Mouse (Mus musculus) MEL (cell line): ENCODE results near the gene Lmod3. TPM values are rescaled to one million over a fixed set of nuclear protein-coding genes. Genes with fewer than 3 reads are reported as not detected.

Experiments used
- DNase-seq: peaks from one replicate; pipeline ENCODE4 v3.0.0; 2011; ENCODE audit warnings: low read depth, low spot score
- H3K27ac ChIP-seq: 2 replicates; pipeline ENCODE4 v1.5.1; 2012; ENCODE audit warnings: low read depth, mild to moderate bottlenecking, control low read depth, low read length, moderate library complexity; ENCODE audit not compliant: control insufficient read depth
- H3K27me3 ChIP-seq, 2 experiments: fragments of 150-350 bp in 1 of 2; sonication (generic) in 1 of 2; 2 replicates each; pipeline ENCODE4 v1.6.1; 2012; ENCODE audit warnings: low read length in 2 of 2, mild to moderate bottlenecking in 2 of 2, improper control_type of control experiment in 1 of 2, moderate library complexity in 1 of 2; ENCODE audit not compliant: insufficient read depth in 2 of 2, control insufficient read depth in 1 of 2
- H3K36me3 ChIP-seq, 2 experiments: 2 replicates each; pipeline ENCODE4 v1.6.1; 2012 to 2014; ENCODE audit warnings: low read length in 2 of 2, improper control_type of control experiment in 1 of 2, inconsistent platforms in 1 of 2, mild to moderate bottlenecking in 1 of 2; ENCODE audit not compliant: insufficient read depth in 2 of 2, control insufficient read depth in 1 of 2
- H3K4me1 ChIP-seq, 2 experiments: fragments of 150-350 bp in 1 of 2; sonication (generic) in 1 of 2; 2 replicates each; pipeline ENCODE4 v1.6.1; 2012; ENCODE audit warnings: low read length in 2 of 2, improper control_type of control experiment in 1 of 2, mild to moderate bottlenecking in 1 of 2; ENCODE audit not compliant: insufficient read depth in 2 of 2, control insufficient read depth in 1 of 2
- H3K4me3 ChIP-seq, 2 experiments: fragments of 150-350 bp in 1 of 2; sonication (generic) in 1 of 2; 2 replicates each; pipeline ENCODE4 v1.5.1; 2012; ENCODE audit warnings: low read depth in 2 of 2, low read length in 2 of 2, mild to moderate bottlenecking in 2 of 2, moderate library complexity in 2 of 2, control low read depth in 1 of 2, improper control_type of control experiment in 1 of 2; ENCODE audit not compliant: control insufficient read depth in 1 of 2, insufficient read depth in 1 of 2
- H3K79me2 ChIP-seq: 2 replicates; pipeline ENCODE4 v1.6.1; 2012; ENCODE audit warnings: mild to moderate bottlenecking, low read length, moderate library complexity; ENCODE audit not compliant: control insufficient read depth, poor library complexity, insufficient read depth
- H3K9ac ChIP-seq: 2 replicates; pipeline ENCODE4 v1.6.1; 2012; ENCODE audit warnings: low read depth, mild to moderate bottlenecking, control low read depth, low read length, moderate library complexity; ENCODE audit not compliant: control insufficient read depth, poor library complexity, severe bottlenecking
- H3K9me3 ChIP-seq: fragments of 150-350 bp; sonication (generic); replicated peaks from 2 replicates; pipeline ENCODE4 v1.6.1; 2012; ENCODE audit warnings: mild to moderate bottlenecking, low read length, improper control_type of control experiment, moderate library complexity; ENCODE audit not compliant: insufficient read depth
- CHD1 ChIP-seq: IDR thresholded peaks from 2 replicates; pipeline ENCODE4 v1.6.1; 2012; ENCODE audit warnings: low read depth, mild to moderate bottlenecking, inconsistent platforms, low read length, improper control_type of control experiment
- E2F4 ChIP-seq: IDR thresholded peaks from 2 replicates; pipeline ENCODE4 v1.6.1; 2011; ENCODE audit warnings: low read depth, low read length, improper control_type of control experiment, borderline replicate concordance
- HCFC1 ChIP-seq: IDR thresholded peaks from 2 replicates; pipeline ENCODE4 v1.6.1; 2012; ENCODE audit warnings: low read depth, mild to moderate bottlenecking, inconsistent platforms, low read length, improper control_type of control experiment, moderate library complexity
- JUND ChIP-seq: IDR thresholded peaks from 2 replicates; pipeline ENCODE4 v1.6.1; 2011; ENCODE audit warnings: low read depth, mild to moderate bottlenecking, improper control_type of control experiment, low read length
- KAT2A ChIP-seq: conservative IDR thresholded peaks from 2 replicates; pipeline ENCODE4 v1.6.1; 2012; ENCODE audit warnings: low read depth, low read length, improper control_type of control experiment, inconsistent platforms
- MAZ ChIP-seq: IDR thresholded peaks from 2 replicates; pipeline ENCODE4 v1.6.1; 2012; ENCODE audit warnings: low read depth, mild to moderate bottlenecking, inconsistent platforms, low read length, improper control_type of control experiment
- MYC ChIP-seq: IDR thresholded peaks from 2 replicates; pipeline ENCODE4 v1.6.1; 2011; ENCODE audit warnings: low read depth, mild to moderate bottlenecking, low read length, improper control_type of control experiment, moderate library complexity
- NRF1 ChIP-seq: IDR thresholded peaks from 2 replicates; pipeline ENCODE4 v1.6.1; 2014; ENCODE audit warnings: low read depth, mild to moderate bottlenecking, inconsistent platforms, low read length, improper control_type of control experiment, moderate library complexity; ENCODE audit not compliant: poor library complexity, insufficient read depth, severe bottlenecking
- POLR2A ChIP-seq, 2 experiments: IDR thresholded peaks; 2 replicates each; pipeline ENCODE4 v1.6.1; 2011 to 2012; ENCODE audit warnings: low read length in 2 of 2, mild to moderate bottlenecking in 2 of 2, control low read depth in 1 of 2, improper control_type of control experiment in 1 of 2, low read depth in 1 of 2, moderate library complexity in 1 of 2; ENCODE audit not compliant: control insufficient read depth in 1 of 2, insufficient read depth in 1 of 2, poor library complexity in 1 of 2
- POLR2AphosphoS2 ChIP-seq: IDR thresholded peaks from 2 replicates; pipeline ENCODE4 v1.6.1; 2011; ENCODE audit warnings: low read length, improper control_type of control experiment
- POLR2AphosphoS5 ChIP-seq: IDR thresholded peaks from 2 replicates; pipeline ENCODE4 v1.6.1; 2012; ENCODE audit warnings: low read depth, borderline replicate concordance, mild to moderate bottlenecking, inconsistent platforms, low read length, moderate library complexity, mixed read lengths
- RAD21 ChIP-seq: IDR thresholded peaks from 2 replicates; pipeline ENCODE4 v1.6.1; 2011; ENCODE audit warnings: mild to moderate bottlenecking, low read depth, low read length, improper control_type of control experiment
- SMC3 ChIP-seq: IDR thresholded peaks from 2 replicates; pipeline ENCODE4 v1.6.1; 2011; ENCODE audit warnings: low read depth, low read length, improper control_type of control experiment
- TAL1 ChIP-seq: IDR thresholded peaks from 2 replicates; pipeline ENCODE4 v1.6.1; 2012; ENCODE audit warnings: mild to moderate bottlenecking, inconsistent platforms, low read length, moderate library complexity, mixed read lengths
- USF2 ChIP-seq, 2 experiments: IDR thresholded peaks; 2 replicates each; pipeline ENCODE4 v1.6.1; 2011 to 2012; ENCODE audit warnings: improper control_type of control experiment in 2 of 2, low read length in 2 of 2, borderline replicate concordance in 1 of 2, inconsistent platforms in 1 of 2, low read depth in 1 of 2, mild to moderate bottlenecking in 1 of 2; ENCODE audit not compliant: insufficient read depth in 1 of 2
- polyA plus RNA-seq, 2 experiments: library from polyadenylated mRNA; stranded (reverse) in 1 of 2; unstranded in 1 of 2; fragments of >175 nt in 1 of 2; fragments of >200 nt in 1 of 2; gene quantifications; 2 replicates each; pipeline versions ENCODE4 v1.2.1 to v1.2.4; 2012; ENCODE audit warnings: low replicate concordance in 2 of 2, low read depth in 1 of 2; ENCODE audit not compliant: insufficient read length in 2 of 2, insufficient read depth in 1 of 2, missing spikeins in 1 of 2
- total RNA-seq: library from RNA; depleted of rRNA; stranded (reverse); fragments of 300-350 nt; gene quantifications from 2 replicates; pipeline ENCODE4 v1.2.3, GENCODE M21; 2012

Lmod3 gene
- total and polyA plus RNA-seq, 3 experiments: not detected

DNA sequence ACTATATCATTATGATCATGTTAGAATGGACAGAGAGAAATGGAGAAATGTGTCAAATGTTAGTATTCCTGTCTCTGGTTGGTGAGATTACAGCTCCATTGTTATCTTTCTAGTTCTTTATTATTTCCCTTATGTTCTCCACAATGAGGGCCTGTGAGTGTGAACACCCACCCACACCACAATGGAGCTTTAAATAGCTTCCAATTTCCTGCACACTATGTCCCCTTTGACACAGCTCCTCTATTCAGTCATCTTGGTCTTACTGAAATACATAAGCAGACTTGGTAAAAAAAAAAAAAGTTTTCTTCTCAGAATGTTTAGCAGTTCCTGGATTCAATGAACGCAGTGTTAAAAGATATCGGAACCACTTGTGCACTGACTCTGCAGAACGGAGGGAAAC, 38.1 kb upstream of the Lmod3 start:
- Histone ChIP-seq H3K79me2 (no peaks in the 10 kb centered on the region), H3K4me3 (no peak overlapping the region), H3K4me1 (no peaks in the 10 kb centered on the region), H3K9me3 (no peaks in the 10 kb centered on the region), H3K36me3 (no peaks in the 10 kb centered on the region), H3K27me3 (peaks cover 0 to 4% of the 10 kb centered on the region in 2 experiments; a peak in 1 of 4 replicates), H3K9ac (no peak overlapping the region), H3K27ac (no peak overlapping the region)
- DNase-seq: no peak
- TF ChIP-seq CHD1: no peak
- TF ChIP-seq MYC: no peak
- TF ChIP-seq TAL1: no peak
- TF ChIP-seq POLR2A (IDR thresholded peaks at IDR 0.05; ENCODE audit: control insufficient read depth in 1 of 2, insufficient read depth in 1 of 2, low read depth in 1 of 2, low read length in 2 of 2, poor library complexity in 1 of 2): no peak
- no peak for TF ChIP-seq USF2 (IDR thresholded peaks at IDR 0.05; ENCODE audit: borderline replicate concordance in 1 of 2, insufficient read depth in 1 of 2, low read depth in 1 of 2, low read length in 2 of 2)
- TF ChIP-seq RAD21: no peak
- no peak for TF ChIP-seq KAT2A
- no peak for TF ChIP-seq SMC3
- TF ChIP-seq NRF1: no peak
- no peak for TF ChIP-seq MAZ
- TF ChIP-seq POLR2AphosphoS5: no peak
- no peak for TF ChIP-seq POLR2AphosphoS2
- TF ChIP-seq JUND: no peak
- TF ChIP-seq HCFC1: no peak

DNA sequence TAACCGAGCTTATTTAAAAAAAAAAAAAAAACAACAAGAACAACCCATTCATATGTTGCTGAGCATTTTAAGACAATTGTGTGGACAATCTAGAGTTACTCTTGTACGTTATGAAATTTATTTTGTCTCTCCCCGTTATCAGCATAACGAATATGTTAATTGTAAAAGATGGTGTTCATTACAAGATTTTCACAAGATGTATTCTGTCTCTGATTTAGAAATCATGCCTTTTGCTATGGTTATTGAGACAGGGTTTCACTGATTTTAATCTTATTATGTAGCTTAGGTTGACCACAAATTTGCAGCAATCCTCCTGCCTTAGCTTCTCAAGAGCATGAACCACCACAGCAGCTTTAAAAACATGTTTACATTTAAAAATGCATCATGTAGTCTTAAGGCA, 37.3 kb upstream of the Lmod3 start:
- Histone ChIP-seq H3K79me2 (no peaks in the 10 kb centered on the region), H3K4me1 (no peaks in the 10 kb centered on the region), H3K9ac (no peak overlapping the region), H3K36me3 (no peaks in the 10 kb centered on the region), H3K27me3 (peaks cover under 1 to 4% of the 10 kb centered on the region in 2 experiments; a peak in 1 of 4 replicates), H3K9me3 (no peaks in the 10 kb centered on the region), H3K27ac (no peak overlapping the region), H3K4me3 (no peak overlapping the region)
- no peak for DNase-seq
- no peak for TF ChIP-seq E2F4
- no peak for TF ChIP-seq RAD21
- no peak for TF ChIP-seq SMC3
- TF ChIP-seq TAL1: no peak
